Mouse (Mus musculus) small intestine, adult 2 months (tissue): Measurements from ENCODE around the gene Glt1d1.

Experiments used
- CTCF ChIP-seq: fragments of 200-500 bp; IDR thresholded peaks from 2 replicates; pipeline ENCODE4 v1.5.1; 2012; ENCODE audit warnings: low read depth, mild to moderate bottlenecking, control low read depth, inconsistent platforms, low read length, moderate library complexity, mixed read lengths; ENCODE audit not compliant: insufficient replicate concordance, insufficient read length; ENCODE audit errors: extremely low read depth
- POLR2A ChIP-seq: fragments of 200-500 bp; IDR thresholded peaks from 2 replicates; pipeline ENCODE4 v1.6.1; 2012; ENCODE audit warnings: low read depth, mild to moderate bottlenecking, control low read depth, inconsistent platforms, low read length, moderate library complexity

DNA sequence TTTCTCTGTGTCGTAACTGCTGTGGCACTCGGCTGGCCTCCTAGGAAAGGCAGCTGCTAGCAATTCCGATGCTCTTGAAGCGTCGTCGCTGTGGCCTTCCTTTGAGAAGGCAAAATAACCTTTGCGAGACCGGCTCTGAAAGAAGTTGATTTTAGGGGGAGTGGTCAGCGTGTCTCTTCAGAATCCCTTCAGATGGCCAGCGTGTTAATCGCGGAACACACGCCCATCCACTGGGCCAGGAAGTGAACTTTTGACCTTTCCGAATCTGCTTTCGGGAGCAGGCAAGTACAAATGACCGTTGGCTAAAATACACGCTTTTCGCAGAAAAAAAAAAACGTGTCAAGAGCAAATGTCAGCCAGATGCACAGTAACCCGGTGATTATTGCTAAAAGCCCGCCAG lies 59.5 kb downstream of the Glt1d1 start:
- TF ChIP-seq POLR2A (no peak), CTCF (no peak)
